Mouse (Mus musculus): ENCODE results near the gene Spdye4c. TPM values are rescaled to one million over a fixed set of nuclear protein-coding genes. Genes with fewer than 3 reads are reported as not detected.

Spdye4c gene
- total and polyA plus RNA-seq, 3 experiments: not detected

DNA sequence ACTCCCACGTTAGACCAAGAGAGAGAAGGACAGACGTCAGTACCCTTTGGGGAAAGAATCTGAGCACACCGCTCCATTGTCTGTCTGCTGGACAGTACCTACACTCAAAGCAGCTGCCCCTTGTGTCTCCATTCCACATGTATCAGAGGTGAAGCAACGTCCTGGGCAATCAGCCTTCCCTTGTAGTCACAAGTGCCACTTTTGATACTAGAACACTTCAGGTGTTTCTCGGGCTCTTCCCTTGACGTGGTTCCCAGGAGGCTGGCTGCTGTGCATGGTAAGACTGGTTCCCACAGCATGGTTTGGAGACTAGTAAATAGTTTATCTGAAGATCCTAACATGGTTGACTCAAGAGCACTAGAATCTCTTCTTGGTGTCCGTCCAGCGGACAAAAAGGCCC lies 20.2 kb downstream of the Spdye4c start:
- H3K79me2 ChIP-seq (ENCODE audit: control insufficient read depth, insufficient read depth, low read length, poor library complexity): no peaks in the 10 kb centered on the region
- no peaks in the 10 kb centered on the region for H3K9me3 ChIP-seq (replicated peaks; ENCODE audit: insufficient read depth, low read length)
- H3K9ac ChIP-seq (ENCODE audit: control insufficient read depth, low read depth, low read length, poor library complexity, severe bottlenecking): no peak overlapping the region
- no peaks in the 10 kb centered on the region for H3K27me3 ChIP-seq (ENCODE audit: control insufficient read depth in 1 of 2, insufficient read depth in 2 of 2, low read length in 2 of 2)
- DNase-seq (ENCODE audit: low read depth, low spot score): no peak
- H3K36me3 ChIP-seq (ENCODE audit: control insufficient read depth in 1 of 2, insufficient read depth in 2 of 2, low read length in 2 of 2): peaks cover 0 to 24% of the 10 kb centered on the region in 2 experiments; a peak in 2 of 4 replicates
- H3K4me3 ChIP-seq (ENCODE audit: control insufficient read depth in 1 of 2, insufficient read depth in 1 of 2, low read depth in 2 of 2, low read length in 2 of 2): no peak overlapping the region
- no peak for TF ChIP-seq MAX (IDR thresholded peaks at IDR 0.05; ENCODE audit: low read length)
- TF ChIP-seq EP300 (IDR thresholded peaks at IDR 0.05; ENCODE audit: low read depth in 1 of 2, low read length in 2 of 2): no peak
- TF ChIP-seq SMC3 (IDR thresholded peaks at IDR 0.05; ENCODE audit: low read depth, low read length): no peak
- TF ChIP-seq JUND (IDR thresholded peaks at IDR 0.05; ENCODE audit: low read depth, low read length): no peak
- TF ChIP-seq BHLHE40 (IDR thresholded peaks at IDR 0.05; ENCODE audit: borderline replicate concordance, low read depth, low read length): no peak
- no peak for TF ChIP-seq NELFE (IDR thresholded peaks at IDR 0.05; ENCODE audit: low read depth, low read length)
- no peak for TF ChIP-seq CHD2 (IDR thresholded peaks at IDR 0.05; ENCODE audit: low read length)
- no peak for TF ChIP-seq SIN3A (IDR thresholded peaks at IDR 0.05; ENCODE audit: low read length)
- TF ChIP-seq USF2 (IDR thresholded peaks at IDR 0.05; ENCODE audit: borderline replicate concordance in 1 of 2, insufficient read depth in 1 of 2, low read depth in 1 of 2, low read length in 2 of 2): no peak
- TF ChIP-seq NRF1 (IDR thresholded peaks at IDR 0.05; ENCODE audit: insufficient read depth, low read depth, low read length, poor library complexity, severe bottlenecking): no peak
- TF ChIP-seq MYB (IDR thresholded peaks at IDR 0.05; ENCODE audit: low read depth, low read length): no peak
- no peak for TF ChIP-seq ELF1 (IDR thresholded peaks at IDR 0.05; ENCODE audit: low read depth, low read length)
- no peak for TF ChIP-seq ZKSCAN1 (IDR thresholded peaks at IDR 0.05; ENCODE audit: low read depth, low read length)
- no peak for TF ChIP-seq ZC3H11A (IDR thresholded peaks at IDR 0.05; ENCODE audit: low read depth, low read length)
- TF ChIP-seq RAD21 (IDR thresholded peaks at IDR 0.05; ENCODE audit: low read depth, low read length): no peak
- TF ChIP-seq POLR2A (IDR thresholded peaks at IDR 0.05; ENCODE audit: control insufficient read depth in 1 of 2, insufficient read depth in 1 of 2, low read depth in 1 of 2, low read length in 2 of 2, poor library complexity in 1 of 2): no peak
- H3K27ac ChIP-seq (ENCODE audit: control insufficient read depth, low read depth, low read length): no peak overlapping the region
- no peaks in the 10 kb centered on the region for H3K4me1 ChIP-seq (ENCODE audit: control insufficient read depth in 1 of 2, insufficient read depth in 2 of 2, low read length in 2 of 2)

GRCm38 (mm10) chr2:128612275-128612674 lies 21.3 kb downstream of the Spdye4c start:
- H3K27ac ChIP-seq (ENCODE audit: control insufficient read depth, low read depth, low read length): no peak overlapping the region
- TF ChIP-seq ZNF384 (IDR thresholded peaks at IDR 0.05; ENCODE audit: low read depth, low read length) (no peak), JUND (IDR thresholded peaks at IDR 0.05; ENCODE audit: low read depth, low read length) (no peak), EP300 (IDR thresholded peaks at IDR 0.05; ENCODE audit: low read depth in 1 of 2, low read length in 2 of 2) (no peak), CHD2 (IDR thresholded peaks at IDR 0.05; ENCODE audit: low read length) (no peak), GABPA (IDR thresholded peaks at IDR 0.05; ENCODE audit: low read depth, low read length) (no peak)
- H3K4me1 ChIP-seq (ENCODE audit: control insufficient read depth in 1 of 2, insufficient read depth in 2 of 2, low read length in 2 of 2): no peaks in the 10 kb centered on the region
- DNase-seq (ENCODE audit: low read depth, low spot score): no peak
- H3K36me3 ChIP-seq (ENCODE audit: control insufficient read depth in 1 of 2, insufficient read depth in 2 of 2, low read length in 2 of 2): peaks cover 0 to 26% of the 10 kb centered on the region in 2 experiments; a peak in 2 of 4 replicates
- H3K27me3 ChIP-seq (ENCODE audit: control insufficient read depth in 1 of 2, insufficient read depth in 2 of 2, low read length in 2 of 2): no peaks in the 10 kb centered on the region
- no peak overlapping the region for H3K4me3 ChIP-seq (ENCODE audit: control insufficient read depth in 1 of 2, insufficient read depth in 1 of 2, low read depth in 2 of 2, low read length in 2 of 2)
- H3K9me3 ChIP-seq (replicated peaks; ENCODE audit: insufficient read depth, low read length): no peaks in the 10 kb centered on the region
- no peak overlapping the region for H3K9ac ChIP-seq (ENCODE audit: control insufficient read depth, low read depth, low read length, poor library complexity, severe bottlenecking)
- H3K79me2 ChIP-seq (ENCODE audit: control insufficient read depth, insufficient read depth, low read length, poor library complexity): no peaks in the 10 kb centered on the region
